Mouse (Mus musculus) stomach, postnatal 0 days (tissue): ENCODE results near the gene Zfp362.

Source experiments
- CTCF ChIP-seq: IDR thresholded peaks from 2 replicates; pipeline ENCODE4 v1.5.1; 2016; ENCODE audit warnings: antibody characterized with exemption, low read depth, mild to moderate bottlenecking, moderate library complexity
- EP300 ChIP-seq: optimal IDR thresholded peaks from 2 replicates; pipeline ENCODE3; 2016; ENCODE audit warnings: antibody characterized with exemption

GRCm38 (mm10) chr4:128785921-128786654 lies 19.8 kb downstream of the Zfp362 start:
- TF ChIP-seq EP300 (no peak), CTCF (no peak)
